Mouse (Mus musculus): ENCODE data around the gene Mcoln2. TPM values are rescaled to one million over a fixed set of nuclear protein-coding genes. Genes with fewer than 3 reads are reported as not detected.

Mcoln2 gene
- polyA plus RNA-seq, 1 experiment: not detected

DNA sequence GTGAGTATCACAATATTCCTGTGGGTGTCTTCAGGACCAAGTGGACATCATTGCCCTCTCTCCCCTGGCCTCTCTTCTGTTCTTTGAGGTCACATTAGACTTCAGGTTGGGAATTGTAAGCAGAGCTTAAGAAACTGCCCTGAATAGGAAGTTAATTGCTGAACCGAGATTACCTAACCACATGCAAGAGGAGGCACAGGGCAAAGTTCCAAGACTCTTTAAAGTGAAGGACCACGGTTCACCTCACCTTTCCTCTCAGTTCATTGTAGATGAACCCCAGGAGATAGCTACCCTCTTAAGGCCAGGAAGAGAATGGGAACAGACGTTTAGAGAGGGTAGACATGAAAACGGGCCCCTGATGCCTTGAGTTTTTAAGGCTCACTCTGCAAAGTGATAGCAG lies 74.6 kb downstream of the Mcoln2 start:
- no peak for TF ChIP-seq MYOD1 (IDR thresholded peaks at IDR 0.05; ENCODE audit: control insufficient read depth in 1 of 3, insufficient read length in 2 of 3, low read depth in 2 of 3)
- no peak for TF ChIP-seq SRF (IDR thresholded peaks at IDR 0.05; ENCODE audit: control insufficient read depth, insufficient read length, low read depth)
- no peak for TF ChIP-seq USF1 (IDR thresholded peaks at IDR 0.05; ENCODE audit: low read depth)
- no peak for TF ChIP-seq TCF12 (IDR thresholded peaks at IDR 0.05; ENCODE audit: insufficient read depth, poor library complexity, severe bottlenecking)
- no peak for TF ChIP-seq MYOG (IDR thresholded peaks at IDR 0.05; ENCODE audit: control insufficient read depth in 1 of 3, insufficient read depth in 1 of 3, insufficient read length in 2 of 3, low read depth in 2 of 3)
- no peak for TF ChIP-seq CEBPB (IDR thresholded peaks at IDR 0.05; ENCODE audit: insufficient read depth, poor library complexity, severe bottlenecking)
- no peak for TF ChIP-seq POLR2A (IDR thresholded peaks at IDR 0.05; ENCODE audit: insufficient read length, low read depth)
- no peak for TF ChIP-seq MAX (IDR thresholded peaks at IDR 0.05; ENCODE audit: low read depth)
- no peak for TF ChIP-seq E2F4 (IDR thresholded peaks at IDR 0.05; ENCODE audit: insufficient read depth)
- no peak for TF ChIP-seq TCF3 (IDR thresholded peaks at IDR 0.05; ENCODE audit: insufficient read length, low read depth)
- TF ChIP-seq POLR2AphosphoS2 (IDR thresholded peaks at IDR 0.05; ENCODE audit: insufficient read length, low read depth): no peak
- no peak for TF ChIP-seq REST (IDR thresholded peaks at IDR 0.05; ENCODE audit: insufficient read depth, insufficient read length)
- H3K36me3 ChIP-seq (ENCODE audit: control insufficient read depth, insufficient read depth): no peaks in the 10 kb centered on the region
- no peak overlapping the region for H3K4me2 ChIP-seq (ENCODE audit: low read depth)
- no peaks in the 10 kb centered on the region for H3K79me2 ChIP-seq (ENCODE audit: control insufficient read depth, insufficient read depth)
- no peaks in the 10 kb centered on the region for H3K27me3 ChIP-seq (ENCODE audit: control insufficient read depth, insufficient read depth, insufficient read length)
- no peak overlapping the region for H3ac ChIP-seq (ENCODE audit: control insufficient read depth, insufficient read length)
- no peak overlapping the region for H3K4me3 ChIP-seq

- H3K27me3 ChIP-seq (ENCODE audit: control insufficient read depth, insufficient read depth, insufficient read length): no peaks in the 10 kb centered on the region
- H3K4me3 ChIP-seq: no peak overlapping the region
- TF ChIP-seq POLR2AphosphoS2 (IDR thresholded peaks at IDR 0.05; ENCODE audit: insufficient read length, low read depth) (no peak), SRF (IDR thresholded peaks at IDR 0.05; ENCODE audit: control insufficient read depth, insufficient read length, low read depth) (no peak), TCF12 (IDR thresholded peaks at IDR 0.05; ENCODE audit: insufficient read depth, poor library complexity, severe bottlenecking) (no peak), MYOG (IDR thresholded peaks at IDR 0.05; ENCODE audit: control insufficient read depth in 1 of 3, insufficient read depth in 1 of 3, insufficient read length in 2 of 3, low read depth in 2 of 3) (no peak), TCF3 (IDR thresholded peaks at IDR 0.05; ENCODE audit: insufficient read length, low read depth) (no peak), CEBPB (IDR thresholded peaks at IDR 0.05; ENCODE audit: insufficient read depth, poor library complexity, severe bottlenecking) (no peak), REST (IDR thresholded peaks at IDR 0.05; ENCODE audit: insufficient read depth, insufficient read length) (no peak), E2F4 (IDR thresholded peaks at IDR 0.05; ENCODE audit: insufficient read depth) (no peak), MYOD1 (IDR thresholded peaks at IDR 0.05; ENCODE audit: control insufficient read depth in 1 of 3, insufficient read length in 2 of 3, low read depth in 2 of 3) (no peak), POLR2A (IDR thresholded peaks at IDR 0.05; ENCODE audit: insufficient read length, low read depth) (no peak), MAX (IDR thresholded peaks at IDR 0.05; ENCODE audit: low read depth) (no peak), USF1 (IDR thresholded peaks at IDR 0.05; ENCODE audit: low read depth) (no peak)
- H3K36me3 ChIP-seq (ENCODE audit: control insufficient read depth, insufficient read depth): no peaks in the 10 kb centered on the region
- no peaks in the 10 kb centered on the region for H3K79me2 ChIP-seq (ENCODE audit: control insufficient read depth, insufficient read depth)
- H3K4me2 ChIP-seq (ENCODE audit: low read depth): peak overlapping the region; percentile 51
- no peak overlapping the region for H3ac ChIP-seq (ENCODE audit: control insufficient read depth, insufficient read length)
Measured at GRCm38 (mm10) chr3:146225061-146225761, 75.6 kb downstream of the Mcoln2 start.

- Histone ChIP-seq H3K4me2 (ENCODE audit: low read depth) (no peak overlapping the region), H3K79me2 (ENCODE audit: control insufficient read depth, insufficient read depth) (no peaks in the 10 kb centered on the region), H3ac (ENCODE audit: control insufficient read depth, insufficient read length) (no peak overlapping the region), H3K4me3 (no peak overlapping the region), H3K27me3 (ENCODE audit: control insufficient read depth, insufficient read depth, insufficient read length) (no peaks in the 10 kb centered on the region), H3K36me3 (ENCODE audit: control insufficient read depth, insufficient read depth) (no peaks in the 10 kb centered on the region)
- TF ChIP-seq USF1 (IDR thresholded peaks at IDR 0.05; ENCODE audit: low read depth) (no peak), MYOD1 (IDR thresholded peaks at IDR 0.05; ENCODE audit: control insufficient read depth in 1 of 3, insufficient read length in 2 of 3, low read depth in 2 of 3) (no peak), MYOG (IDR thresholded peaks at IDR 0.05; ENCODE audit: control insufficient read depth in 1 of 3, insufficient read depth in 1 of 3, insufficient read length in 2 of 3, low read depth in 2 of 3) (no peak), SRF (IDR thresholded peaks at IDR 0.05; ENCODE audit: control insufficient read depth, insufficient read length, low read depth) (no peak), MAX (IDR thresholded peaks at IDR 0.05; ENCODE audit: low read depth) (no peak), TCF3 (IDR thresholded peaks at IDR 0.05; ENCODE audit: insufficient read length, low read depth) (no peak)
Measured at GRCm38 (mm10) chr3:146227427-146227826, 77.8 kb downstream of the Mcoln2 start.

DNA sequence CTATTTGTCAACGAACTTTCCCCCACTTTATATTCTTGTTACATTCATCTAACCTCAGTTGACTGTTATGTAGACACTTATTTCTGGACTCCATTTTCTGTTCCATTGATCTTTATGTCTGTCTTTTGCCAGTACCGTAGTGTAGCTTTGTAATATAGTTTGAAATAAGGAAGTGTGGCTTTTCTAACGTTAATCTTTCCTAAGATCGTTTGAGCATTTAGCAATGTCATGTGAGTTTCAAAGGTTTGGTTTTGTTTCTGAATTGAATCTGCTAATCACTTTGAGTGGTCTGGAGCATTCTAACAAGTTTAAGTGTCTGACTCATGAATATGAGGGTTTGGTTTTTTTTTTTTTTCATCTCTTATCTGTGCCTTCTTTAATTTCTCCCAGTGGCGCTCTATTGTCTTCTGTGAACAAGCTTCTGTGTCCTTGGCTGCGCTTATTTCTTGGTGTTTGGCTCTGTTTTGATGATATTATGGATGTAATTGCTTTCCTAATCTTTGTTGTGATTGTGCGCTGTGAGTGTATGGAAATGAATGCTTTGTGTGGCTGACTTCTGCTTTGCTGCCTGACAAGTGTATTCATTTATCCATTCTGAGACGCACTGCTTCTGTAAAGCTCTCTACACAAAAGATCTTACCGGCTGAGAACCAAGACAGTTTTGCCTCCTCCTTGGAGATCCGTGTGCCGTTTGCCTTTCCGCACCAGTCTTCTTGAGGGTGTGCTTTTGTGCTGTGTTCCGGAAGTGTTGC lies 79.1 kb downstream of the Mcoln2 start:
- H3K27me3 ChIP-seq (ENCODE audit: control insufficient read depth, insufficient read depth, insufficient read length): no peaks in the 10 kb centered on the region
- H3K36me3 ChIP-seq (ENCODE audit: control insufficient read depth, insufficient read depth): no peaks in the 10 kb centered on the region
- no peak for TF ChIP-seq E2F4 (IDR thresholded peaks at IDR 0.05; ENCODE audit: insufficient read depth)
- TF ChIP-seq MYOG (IDR thresholded peaks at IDR 0.05; ENCODE audit: control insufficient read depth in 1 of 3, insufficient read depth in 1 of 3, insufficient read length in 2 of 3, low read depth in 2 of 3): no peak
- TF ChIP-seq MYOD1 (IDR thresholded peaks at IDR 0.05; ENCODE audit: control insufficient read depth in 1 of 3, insufficient read length in 2 of 3, low read depth in 2 of 3): no peak
- no peak for TF ChIP-seq POLR2A (IDR thresholded peaks at IDR 0.05; ENCODE audit: insufficient read length, low read depth)
- no peak for TF ChIP-seq REST (IDR thresholded peaks at IDR 0.05; ENCODE audit: insufficient read depth, insufficient read length)
- no peak for TF ChIP-seq USF1 (IDR thresholded peaks at IDR 0.05; ENCODE audit: low read depth)
- TF ChIP-seq SRF (IDR thresholded peaks at IDR 0.05; ENCODE audit: control insufficient read depth, insufficient read length, low read depth): no peak
- TF ChIP-seq MAX (IDR thresholded peaks at IDR 0.05; ENCODE audit: low read depth): no peak
- TF ChIP-seq TCF3 (IDR thresholded peaks at IDR 0.05; ENCODE audit: insufficient read length, low read depth): no peak
- TF ChIP-seq CEBPB (IDR thresholded peaks at IDR 0.05; ENCODE audit: insufficient read depth, poor library complexity, severe bottlenecking): no peak
- TF ChIP-seq POLR2AphosphoS2 (IDR thresholded peaks at IDR 0.05; ENCODE audit: insufficient read length, low read depth): no peak
- TF ChIP-seq TCF12 (IDR thresholded peaks at IDR 0.05; ENCODE audit: insufficient read depth, poor library complexity, severe bottlenecking): no peak
- no peak overlapping the region for H3K4me2 ChIP-seq (ENCODE audit: low read depth)
- H3ac ChIP-seq (ENCODE audit: control insufficient read depth, insufficient read length): no peak overlapping the region
- H3K4me3 ChIP-seq: no peak overlapping the region
- H3K79me2 ChIP-seq (ENCODE audit: control insufficient read depth, insufficient read depth): no peaks in the 10 kb centered on the region

Data from myocyte (in vitro differentiated cells).